Mouse (Mus musculus): Measurements from ENCODE around the gene Tet2.

DNA sequence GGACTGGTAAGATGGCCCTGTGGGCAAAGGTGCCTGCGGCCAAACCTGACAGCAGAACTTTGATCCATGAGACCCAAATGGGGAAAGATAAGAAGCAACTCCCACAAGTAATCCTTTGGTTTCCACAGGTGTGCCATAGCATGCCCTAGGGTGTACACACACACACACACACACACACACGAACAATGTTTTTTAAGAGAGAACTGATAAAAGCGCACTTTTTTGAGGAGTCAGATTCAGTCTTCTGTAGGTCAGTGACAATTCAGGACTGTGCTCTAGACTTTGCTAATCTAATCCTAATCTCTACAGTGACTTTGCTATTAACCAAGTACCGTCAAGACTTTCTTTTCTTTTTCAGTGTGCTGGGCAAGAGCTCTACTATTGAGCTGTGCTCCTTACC is 9.2 kb upstream of the Tet2 start:
- no peak for TF ChIP-seq CTCF (IDR thresholded peaks at IDR 0.05; ENCODE audit: control insufficient read depth, insufficient read depth, low read length)
- TF ChIP-seq POLR2A (IDR thresholded peaks at IDR 0.05; ENCODE audit: borderline replicate concordance, control insufficient read depth, low read depth, low read length), result no peak

Measured in bone marrow, adult 2 months (tissue).